ENCODE assay signal across 14 mouse cellular contexts in genomic region chr13:63957098-63957497, GRCm38 (mm10).
DNase-seq lines count a peak whose midpoint lies in the region; ATAC-seq and TF ChIP-seq lines count a peak whose summit lies in the region.
"Had no signal": no experiment of that assay in that cellular context is flagged by ENCODE, and none has a peak within 500 bp of the region (broad histone marks: within the 10 kb centered on the region; RNA-seq: fewer than 3 reads in every experiment).

No protein-coding gene starts in this region.

- WGBS in liver, postnatal 0 days (ENCODE audit: insufficient replicate concordance): 37% methylated on average over 5 of the region's 5 CpGs
- WGBS in midbrain, embryonic 11.5 days: 90% methylated on average over 5 of the region's 5 CpGs

- no peaks in the 10 kb centered on the region for H3K36me3 ChIP-seq in liver, postnatal 0 days (replicated peaks; ENCODE audit: insufficient read depth, low read length)
- no peaks in the 10 kb centered on the region for H3K36me3 ChIP-seq in midbrain, embryonic 11.5 days (ENCODE audit: control insufficient read depth, insufficient read depth, low read length)
- H3K36me3 ChIP-seq: midbrain, embryonic 12.5 days had no signal

- TF ChIP-seq EP300 in liver, postnatal 0 days (IDR thresholded peaks at IDR 0.05; ENCODE audit: low read depth): no peak

- H3K27ac ChIP-seq in liver, postnatal 0 days (ENCODE audit: low read depth): no peak overlapping the region
- no peak overlapping the region for H3K27ac ChIP-seq in midbrain, embryonic 11.5 days (ENCODE audit: low read depth, low read length)
- H3K27ac ChIP-seq: midbrain, embryonic 12.5 days had no signal

- peak; percentile 7 for DNase-seq in layer of hippocampus, adult 8-10 months (ENCODE audit: low spot score in 2 of 2)
- no peak for DNase-seq in layer of hippocampus, postnatal 25 days (ENCODE audit: extremely low spot score in 1 of 2, low spot score in 1 of 2)
- DNase-seq in Patski (ENCODE audit: low read depth, low spot score): peak; percentile 67
- DNase-seq in kidney, adult 11 months: peak; percentile 79
- DNase-seq in liver, postnatal 0 days: peak; percentile 23
- no peak for DNase-seq in gastrocnemius, postnatal 4 days (ENCODE audit: low spot score in 2 of 2)
- DNase-seq in midbrain, embryonic 11.5 days (ENCODE audit: low spot score, missing footprints): no peak
- no peak for DNase-seq in thymus, postnatal 10 days (ENCODE audit: low spot score in 2 of 2)
- DNase-seq: cerebellum, adult 2 months; gastrocnemius, postnatal 10 days; heart, postnatal 36 days; left cerebral cortex, postnatal 4 days; thymus, postnatal 25 days had no signal

- POLR2A ChIA-PET in Patski (lab: Charles Lee): interaction anchor here (0.6 to 0.9 kb wide), 2 partner anchors 28 to 42 kb away, joined by 3 to 4 read pairs; no protein-coding TSS in a partner anchor

- in situ Hi-C loops in Patski (cut with MboI; ENCODE audit: low pct_unique_long_range_greater_than_20kb): no loop called here

- peak; percentile 39 for ATAC-seq in Patski
- 0 out of 2 replicates have a peak, but pooled peaks have one; percentile 31 for ATAC-seq in liver, postnatal 0 days
- ATAC-seq in midbrain, embryonic 11.5 days (ENCODE audit: low FRiP score): no peak

- CTCF ChIA-PET in Patski (lab: Charles Lee): no interaction called here

- no peak overlapping the region for H3K4me3 ChIP-seq in liver, postnatal 0 days (ENCODE audit: low read depth, low read length)
- no peak overlapping the region for H3K4me3 ChIP-seq in midbrain, embryonic 11.5 days (ENCODE audit: low read depth, low read length)
- H3K4me3 ChIP-seq: midbrain, embryonic 12.5 days had no signal

- peaks cover 6% of the 10 kb centered on the region; the same call in 1 of the 2 replicates for H3K9me3 ChIP-seq in liver, postnatal 0 days (ENCODE audit: low read length)
- H3K9me3 ChIP-seq in midbrain, embryonic 11.5 days (ENCODE audit: control insufficient read depth, low read length): no peaks in the 10 kb centered on the region
- H3K9me3 ChIP-seq: midbrain, embryonic 12.5 days had no signal

- no peak overlapping the region for H3K4me2 ChIP-seq in liver, postnatal 0 days (ENCODE audit: low read depth, low read length)
- no peak overlapping the region for H3K4me2 ChIP-seq in midbrain, embryonic 11.5 days
- H3K4me2 ChIP-seq: midbrain, embryonic 12.5 days had no signal

- TF ChIP-seq CTCF in Patski (IDR thresholded peaks at IDR 0.05): no peak
- TF ChIP-seq CTCF in liver, postnatal 0 days (IDR thresholded peaks at IDR 0.05; ENCODE audit: low read depth): no peak

- H3K4me1 ChIP-seq in liver, postnatal 0 days (ENCODE audit: insufficient read depth): no peaks in the 10 kb centered on the region
- no peaks in the 10 kb centered on the region; the same call in 1 of the 2 replicates for H3K4me1 ChIP-seq in midbrain, embryonic 11.5 days (ENCODE audit: control insufficient read depth, insufficient read depth, low read length)
- H3K4me1 ChIP-seq: midbrain, embryonic 12.5 days had no signal

- no peak overlapping the region for H3K9ac ChIP-seq in liver, postnatal 0 days (replicated peaks)
- H3K9ac ChIP-seq in midbrain, embryonic 11.5 days (ENCODE audit: low read length): no peak overlapping the region
- H3K9ac ChIP-seq: midbrain, embryonic 12.5 days had no signal

- H3K27me3 ChIP-seq in Patski: no peaks in the 10 kb centered on the region
- H3K27me3 ChIP-seq in liver, postnatal 0 days (ENCODE audit: insufficient read depth, low read length): no peaks in the 10 kb centered on the region
- no peaks in the 10 kb centered on the region for H3K27me3 ChIP-seq in midbrain, embryonic 11.5 days (ENCODE audit: control insufficient read depth, insufficient read depth, low read length)

Comparison
In these comparisons a context has a peak if more than half of its experiments do, and no peak if none do; other contexts are left out.
1. DNase-seq: peak in layer of hippocampus, adult 8-10 months (2 of 2), Patski (single experiment), kidney, adult 11 months (single experiment) and liver, postnatal 0 days (single experiment); none in layer of hippocampus, postnatal 25 days (0 of 2), gastrocnemius, postnatal 4 days (0 of 2), midbrain, embryonic 11.5 days (single experiment) and thymus, postnatal 10 days (0 of 2).